Mouse (Mus musculus) MEL (cell line): ENCODE measurements around the gene Zscan2.

Experiments
- CTCF ChIP-seq, 3 experiments: IDR thresholded peaks in 2 of 3; conservative IDR thresholded peaks in 1 of 3; 2 replicates each; pipeline ENCODE4 v1.5.1; 2011 to 2012; ENCODE audit warnings: low read length in 3 of 3, low read depth in 2 of 3, mild to moderate bottlenecking in 2 of 3, improper control_type of control experiment in 1 of 3, inconsistent platforms in 1 of 3, mixed read lengths in 1 of 3, moderate library complexity in 1 of 3; ENCODE audit not compliant: control insufficient read depth in 1 of 3, insufficient read depth in 1 of 3, poor library complexity in 1 of 3, severe bottlenecking in 1 of 3
- UBTF ChIP-seq: IDR thresholded peaks from 2 replicates; pipeline ENCODE4 v1.6.1; 2012; ENCODE audit warnings: low read depth, mild to moderate bottlenecking, inconsistent platforms, low read length, improper control_type of control experiment, moderate library complexity, borderline replicate concordance; ENCODE audit not compliant: insufficient read depth

DNA sequence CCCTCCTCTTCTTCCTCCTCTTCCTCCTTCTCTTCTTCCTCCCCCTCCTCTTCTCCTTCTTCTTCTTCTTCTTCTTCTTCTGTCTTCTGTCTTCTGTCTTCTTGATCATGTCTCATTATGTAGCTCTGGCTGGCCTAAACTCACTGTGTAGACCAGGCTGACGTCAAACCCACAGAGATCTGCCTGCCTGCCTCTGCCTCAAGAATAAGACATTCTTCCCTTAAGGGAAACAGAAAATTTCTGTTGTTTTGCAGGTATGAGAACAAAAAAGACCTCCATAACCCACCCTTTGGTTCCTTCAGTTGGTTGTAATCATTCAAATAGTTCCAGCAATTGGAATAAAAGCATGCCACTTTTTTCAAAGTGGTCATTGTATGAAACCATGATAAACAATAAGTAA lies 3.4 kb downstream of the Zscan2 start:
- TF ChIP-seq CTCF (IDR thresholded peaks at IDR 0.05 in 2 of 3, conservative IDR thresholded peaks at IDR 0.05 in 1 of 3; ENCODE audit: control insufficient read depth in 1 of 3, insufficient read depth in 1 of 3, low read depth in 2 of 3, low read length in 3 of 3, poor library complexity in 1 of 3, severe bottlenecking in 1 of 3) (no peak), UBTF (no peak)
